Mouse (Mus musculus): ENCODE measurements around the gene Gm3159.
"Not testable (repeated sequence)": the region's sequence is repeated elsewhere in the genome, so short reads cannot be mapped to it uniquely, and the experiment has no call there.

Gene Gm3159

DNA sequence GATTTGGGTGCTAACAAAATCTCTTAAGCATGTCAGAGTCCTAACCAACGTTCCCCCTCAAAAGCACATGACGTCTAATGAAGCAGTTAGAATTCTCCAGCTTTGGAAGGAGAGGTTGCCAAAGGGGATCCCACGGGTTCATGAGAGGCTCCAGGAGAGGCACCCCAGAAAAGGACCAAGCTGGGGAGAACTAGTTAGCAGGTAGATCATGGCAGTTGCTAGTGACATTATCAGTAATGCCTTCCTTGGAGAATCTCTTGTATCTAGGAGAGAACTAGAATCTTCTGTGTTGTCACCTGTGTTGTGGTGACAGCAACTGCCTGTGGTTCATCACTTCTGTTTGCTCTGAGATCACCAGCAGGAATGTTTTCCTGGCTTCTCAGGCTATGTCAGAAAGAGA lies at the start of gene Gm3159:
Gene Gm3159, plus strand, starts transcription at position 301 of the 400 bp plus-strand sequence.
- not testable (repeated sequence) for DNase-seq (ENCODE audit: low spot score in 2 of 2)

DNA sequence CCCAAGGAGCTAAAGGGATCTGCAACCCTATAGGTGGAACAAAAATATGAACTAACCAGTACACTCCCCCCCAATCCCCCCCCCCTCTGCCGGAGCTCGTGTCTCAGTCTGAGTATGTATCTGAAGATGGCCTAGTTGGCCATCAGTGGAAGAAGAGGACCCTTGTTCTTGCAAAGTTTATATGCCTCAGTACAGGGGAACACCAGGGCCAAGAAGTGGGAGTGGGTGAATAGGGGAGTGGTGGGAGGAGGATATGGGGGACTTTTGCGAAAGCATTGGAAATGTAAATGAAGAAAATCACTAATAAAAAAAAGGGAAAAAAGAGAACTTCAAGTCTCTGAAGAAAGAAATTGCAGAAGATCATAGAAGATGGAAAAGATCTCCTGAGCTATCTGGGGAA lies 28.3 kb upstream of the Gm3159 start:
- DNase-seq (ENCODE audit: low spot score in 2 of 2), result not testable (repeated sequence)

DNA sequence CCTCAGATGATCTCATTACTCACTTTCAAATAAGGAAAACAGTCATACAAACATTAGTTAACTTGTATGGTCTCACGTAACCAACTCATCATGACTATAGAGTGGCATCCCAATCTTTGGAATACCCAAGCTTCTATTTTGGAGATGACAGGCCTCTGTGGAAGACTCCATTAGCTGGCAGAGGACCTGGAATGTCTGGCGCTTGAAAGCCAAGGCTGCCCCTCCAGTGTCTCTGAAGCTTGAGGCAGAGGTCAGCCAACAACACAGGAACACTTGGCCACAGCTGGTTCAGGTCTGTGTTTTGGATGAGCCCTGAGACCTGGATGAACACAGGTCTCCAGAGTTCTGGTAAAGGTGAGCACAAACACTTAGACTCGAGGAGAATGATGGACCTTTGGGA lies 27.6 kb upstream of the Gm3159 start:
- DNase-seq (ENCODE audit: low spot score in 2 of 2), result not testable (repeated sequence)

DNA sequence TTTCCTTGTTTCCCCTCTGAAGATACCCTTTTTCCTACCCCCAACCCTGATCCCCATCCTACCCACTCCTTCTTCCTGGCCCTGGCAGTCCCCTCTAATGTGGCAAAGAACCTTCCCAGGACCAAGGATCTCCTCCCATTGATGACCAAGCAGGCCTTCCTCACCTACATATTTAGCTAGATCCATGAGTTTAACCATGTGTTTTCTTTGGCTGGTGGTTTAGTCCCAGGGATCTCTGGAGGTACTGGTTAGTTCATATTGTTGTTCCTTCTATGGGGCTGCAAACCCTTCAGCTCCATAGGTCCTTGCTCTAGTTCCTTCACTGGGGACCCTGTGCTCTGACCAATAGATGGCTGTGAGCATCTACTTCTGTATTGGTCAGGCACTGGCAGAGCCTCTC lies 19.5 kb upstream of the Gm3159 start:
- not testable (repeated sequence) for DNase-seq (ENCODE audit: low spot score in 2 of 2)

DNA sequence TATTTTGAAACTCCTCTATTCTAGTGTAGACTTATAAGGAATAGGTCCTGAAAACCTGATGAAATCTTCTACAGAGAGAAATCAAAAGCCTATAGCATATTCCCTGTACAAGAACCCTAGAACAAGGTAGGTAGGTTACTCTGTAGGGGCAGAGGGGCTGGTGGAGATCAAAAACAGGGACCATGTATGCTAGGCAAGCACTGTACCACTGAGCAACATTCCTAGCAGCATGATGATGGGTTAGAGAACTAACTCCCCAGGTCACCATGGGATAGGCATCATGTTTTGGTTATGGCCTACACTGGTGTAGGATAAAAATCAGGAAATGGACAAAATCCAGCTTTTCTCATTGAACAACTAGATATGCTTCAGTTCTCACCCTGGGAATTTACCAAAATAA lies 11.7 kb upstream of the Gm3159 start:
- DNase-seq (ENCODE audit: low spot score in 2 of 2), result not testable (repeated sequence)

DNA sequence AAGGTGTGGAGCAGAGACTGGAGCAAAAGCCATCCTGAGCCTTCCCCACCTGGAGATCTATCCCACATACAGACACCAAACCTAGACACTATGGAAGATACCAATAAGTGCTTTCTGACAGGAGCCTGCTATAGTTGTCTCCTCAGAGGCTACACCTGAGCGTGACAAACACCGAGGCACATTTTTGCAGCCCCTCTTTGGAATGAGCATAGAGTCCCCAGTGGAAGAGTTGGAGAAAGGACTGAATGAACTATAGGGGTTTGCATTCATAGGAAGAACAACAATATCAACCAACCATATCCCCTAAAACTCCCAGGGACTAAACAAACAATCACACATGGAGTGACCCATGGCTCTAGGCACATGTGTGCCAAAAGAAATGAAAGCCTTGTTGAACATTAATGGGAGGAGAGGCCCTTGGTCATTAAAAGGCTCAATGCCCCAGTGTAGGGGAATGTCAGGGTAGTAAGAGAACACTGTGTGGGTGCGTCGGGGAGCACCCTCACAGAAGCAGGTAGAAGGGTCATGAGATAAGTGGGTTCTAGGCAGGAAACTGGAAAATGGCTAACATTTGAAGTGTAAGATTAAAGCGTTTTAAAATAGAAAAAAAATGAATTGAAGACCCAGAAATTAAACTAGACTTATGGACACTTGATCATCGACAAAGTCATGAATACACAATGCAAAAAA lies 4.3 kb upstream of the Gm3159 start:
- not testable (repeated sequence) for DNase-seq (ENCODE audit: low spot score in 2 of 2)

DNA sequence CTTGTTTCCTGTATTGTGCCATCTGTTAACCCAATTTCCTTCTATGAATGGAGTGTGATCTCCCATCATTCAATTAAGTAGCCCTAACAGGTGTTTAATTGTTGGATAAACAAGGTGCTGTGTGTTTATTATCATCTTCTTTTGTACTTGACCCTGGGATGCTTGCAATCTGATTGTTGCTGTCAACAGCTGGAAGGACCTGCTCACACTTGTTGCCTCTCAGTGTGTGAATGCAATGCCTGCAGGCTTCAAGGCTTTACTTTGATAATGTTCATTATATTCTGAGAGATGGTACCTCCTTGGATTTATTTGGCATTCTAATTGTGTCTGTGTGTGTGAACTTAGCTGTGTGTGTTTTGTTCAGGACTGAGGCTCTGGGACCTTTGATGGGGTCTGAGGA lies 1.3 kb downstream of the Gm3159 start:
- not testable (repeated sequence) for DNase-seq (ENCODE audit: low spot score in 2 of 2)

DNA sequence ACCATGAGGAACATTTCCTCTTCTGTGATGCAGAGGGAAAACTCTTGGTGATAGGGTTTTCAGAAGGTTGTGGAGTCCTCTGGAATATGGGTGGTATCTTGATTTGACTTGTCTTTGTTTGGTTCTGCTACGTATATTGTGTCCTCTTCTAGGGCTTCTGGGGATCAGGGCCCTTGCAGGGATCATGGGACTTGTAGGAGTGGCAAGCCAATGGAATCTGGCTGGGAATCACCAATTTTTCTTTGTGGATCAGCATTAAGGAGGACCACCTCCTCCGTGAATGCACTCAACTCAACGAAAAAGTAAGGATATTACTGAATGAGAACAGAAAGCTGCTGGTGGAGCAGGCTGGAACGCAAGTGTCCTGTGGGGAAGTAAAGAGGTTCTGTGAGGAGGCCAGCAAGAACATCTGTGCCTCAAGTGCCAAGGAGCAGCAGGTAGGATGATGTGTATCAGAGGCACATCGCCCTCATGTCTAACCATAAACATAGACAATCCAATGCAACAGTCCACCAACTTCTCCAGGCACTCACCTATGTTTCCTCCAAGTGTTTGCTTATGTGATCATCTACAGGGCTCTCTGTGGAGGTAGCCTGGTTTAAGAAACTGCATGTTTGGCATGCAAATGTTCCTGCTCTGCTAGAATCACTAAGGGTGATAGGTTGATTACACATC lies 2.9 kb downstream of the Gm3159 start:
- not testable (repeated sequence) for DNase-seq (ENCODE audit: low spot score in 2 of 2)

DNA sequence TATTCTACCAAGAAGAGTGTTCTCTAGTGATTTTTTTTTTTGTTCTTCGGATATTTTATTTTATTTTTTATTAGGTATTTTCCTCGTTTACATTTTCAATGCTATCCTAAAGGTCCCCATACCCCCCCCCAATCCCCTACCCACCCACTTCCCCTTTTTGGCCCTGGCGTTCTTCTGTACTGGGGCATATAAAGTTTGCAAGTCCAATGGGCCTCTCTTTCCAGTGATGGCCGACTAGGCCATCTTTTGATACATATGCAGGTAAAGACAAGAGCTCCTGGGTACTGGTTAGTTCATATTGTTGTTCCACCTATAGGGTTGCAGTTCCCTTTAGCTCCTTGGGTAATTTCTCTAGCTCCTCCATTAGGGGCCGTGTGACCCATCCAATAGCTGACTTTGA lies 3.9 kb downstream of the Gm3159 start:
- DNase-seq (ENCODE audit: low spot score in 2 of 2), result not testable (repeated sequence)

DNA sequence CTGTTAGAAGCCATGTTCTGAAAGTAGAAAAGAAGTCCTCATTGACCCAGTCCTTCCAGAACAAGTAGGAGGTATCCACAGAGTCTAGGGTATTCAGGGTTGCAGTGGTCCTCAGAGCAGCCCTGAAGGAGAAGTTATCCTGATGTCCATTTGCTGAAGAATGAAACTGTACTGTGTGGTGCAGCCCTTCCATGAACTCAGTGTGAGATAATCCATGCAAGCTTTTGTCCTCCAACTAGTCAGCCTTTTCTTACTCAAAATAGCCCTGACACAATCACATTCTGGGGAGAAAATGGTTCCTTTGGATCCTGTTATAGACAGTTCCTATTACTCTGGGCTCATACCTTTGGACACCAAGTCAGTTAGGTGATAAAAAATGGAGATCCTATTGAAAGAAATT lies 6.5 kb downstream of the Gm3159 start:
- not testable (repeated sequence) for DNase-seq (ENCODE audit: low spot score in 2 of 2)

DNA sequence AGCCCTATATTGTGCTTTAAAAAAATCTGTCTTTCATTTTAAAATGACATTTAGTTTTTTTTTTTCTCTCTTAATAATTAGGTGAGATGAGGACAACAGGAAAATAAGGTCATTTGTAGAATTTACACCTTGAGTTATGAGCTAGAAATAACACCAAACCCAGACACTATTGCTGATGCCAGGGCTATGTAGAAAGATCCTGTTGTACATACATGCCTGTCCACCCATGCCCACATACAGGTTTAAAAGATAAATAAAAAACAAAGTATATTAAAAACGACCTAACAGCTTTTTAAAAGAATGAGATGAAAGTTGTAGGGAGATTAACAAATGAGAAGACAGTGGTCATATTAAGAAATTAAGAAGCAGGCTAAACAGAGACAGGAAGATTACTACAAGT lies 12.6 kb downstream of the Gm3159 start:
- not testable (repeated sequence) for DNase-seq (ENCODE audit: low spot score in 2 of 2)

DNA sequence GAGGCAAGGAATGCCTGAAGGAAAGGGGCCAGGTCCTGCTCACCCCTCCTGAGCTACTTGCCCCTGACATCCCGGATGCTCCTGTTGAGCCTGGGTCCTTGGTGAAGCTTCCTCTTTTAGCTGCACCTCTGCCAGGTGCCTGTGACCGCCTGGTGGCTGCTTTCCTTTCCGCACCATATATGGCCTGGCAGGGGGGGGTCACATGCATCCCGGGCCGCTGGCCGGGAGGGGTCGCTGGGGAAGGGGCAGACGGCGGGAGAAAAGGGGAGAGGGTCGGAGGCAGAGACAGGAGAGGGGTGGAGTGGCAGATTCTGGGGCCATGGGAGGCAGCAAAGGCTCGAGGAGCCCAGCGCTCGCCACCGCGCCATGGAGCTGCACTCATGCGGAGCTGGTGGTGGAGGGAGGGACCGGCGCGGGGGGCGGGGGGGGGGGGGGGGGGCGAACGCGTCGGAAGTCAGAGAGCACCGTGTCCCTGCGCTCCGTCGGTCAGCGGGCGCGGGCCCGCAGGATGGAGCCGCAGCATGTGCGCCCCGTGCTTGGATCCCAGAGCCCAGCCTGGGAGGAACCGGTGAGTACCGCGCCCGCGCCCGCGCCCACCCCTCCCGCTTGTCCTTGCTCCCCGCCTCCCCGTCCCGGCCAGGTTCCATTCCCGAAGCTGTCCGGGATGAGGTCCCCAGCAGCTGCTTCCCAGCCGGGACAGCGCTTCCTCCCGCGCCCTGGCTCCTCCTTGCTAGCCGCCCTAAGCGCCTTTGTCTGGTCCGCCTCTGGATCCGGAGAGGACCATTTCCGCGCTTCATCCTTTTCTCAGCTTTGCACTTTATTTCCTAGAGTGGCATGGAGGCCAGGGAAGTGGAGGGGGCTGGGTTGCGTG lies 17.9 kb downstream of the Gm3159 start, which contains the start of gene Gm3164:
Gene Gm3164, plus strand, starts transcription at position 484 of the 871 bp plus-strand sequence.
- not testable (repeated sequence) for DNase-seq (ENCODE audit: low spot score in 2 of 2)

DNA sequence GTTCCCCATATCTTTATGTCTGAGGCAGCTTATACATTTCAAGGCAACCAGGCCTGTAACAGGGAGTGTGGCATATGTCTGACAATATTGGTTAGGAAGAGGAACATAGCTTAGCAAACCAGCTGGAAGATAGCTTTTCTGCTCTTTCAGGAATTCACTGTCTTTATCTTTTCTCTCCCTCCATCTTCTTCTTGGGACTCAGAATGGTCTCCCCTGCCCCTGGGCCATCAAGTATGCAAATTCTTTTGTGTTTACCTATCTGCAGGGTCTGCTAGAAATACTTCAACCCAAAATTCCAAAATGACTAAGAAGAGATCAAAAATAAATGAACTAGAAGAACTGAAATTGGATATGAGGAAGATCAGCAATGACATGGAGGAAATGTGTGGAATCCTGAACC lies 33.4 kb downstream of the Gm3159 start, which contains the start of gene Gm3173:
Gene Gm3173, plus strand, starts transcription at position 301 of the 400 bp plus-strand sequence.
- DNase-seq (ENCODE audit: low spot score in 2 of 2), result not testable (repeated sequence)

All from frontal cortex, postnatal 25 days (tissue).